Mouse (Mus musculus): Measurements from ENCODE around the gene Cdv3. TPM values are rescaled to one million over a fixed set of nuclear protein-coding genes. Genes with fewer than 3 reads are reported as not detected.
"Not testable (repeated sequence)": the region's sequence is repeated elsewhere in the genome, so short reads cannot be mapped to it uniquely, and the experiment has no call there.

Cdv3 gene
- polyA plus RNA-seq, 1 experiment from 2014 or later = 82.9 TPM

DNA sequence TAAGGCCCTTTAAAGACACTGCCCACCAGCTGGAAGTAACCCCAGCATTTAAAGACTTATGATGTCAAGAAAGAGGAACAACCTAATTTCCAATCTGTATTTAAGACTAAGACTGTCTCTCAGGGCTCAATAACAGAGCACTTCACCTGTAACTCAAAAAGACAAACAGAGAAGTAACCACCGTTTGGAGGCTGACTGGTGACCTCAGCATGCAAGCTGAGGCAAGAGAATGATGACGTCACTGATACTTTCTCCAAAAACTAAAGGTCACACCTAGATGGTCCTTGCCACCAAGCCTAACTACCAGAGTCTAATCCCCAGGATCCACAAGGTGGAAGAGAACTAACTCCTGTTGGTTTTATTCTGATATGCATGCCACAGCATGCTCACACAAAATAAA, 5.0 kb downstream of the Cdv3 start:
- no peak for ATAC-seq (ENCODE audit: low FRiP score, low TSS enrichment)
- Histone ChIP-seq H3K9ac (ENCODE audit: low read depth, low read length) (no peak overlapping the region), H3K36me3 (ENCODE audit: control insufficient read depth, insufficient read depth, low read length) (peaks cover 71% of the 10 kb centered on the region), H3K4me3 (ENCODE audit: low read length) (no peak overlapping the region), H3K4me2 (replicated peaks; ENCODE audit: low read depth, low read length) (no peak overlapping the region), H3K27me3 (ENCODE audit: control insufficient read depth, insufficient read depth, low read length) (no peaks in the 10 kb centered on the region), H3K27ac (ENCODE audit: low read depth, low read length) (no peak overlapping the region), H3K4me1 (ENCODE audit: control insufficient read depth, insufficient read depth, low read length) (0 out of 2 replicates have a peak, but pooled peaks cover 7% of the 10 kb centered on the region), H3K9me3 (ENCODE audit: control insufficient read depth, low read length) (no peaks in the 10 kb centered on the region)
- WGBS = 78% methylated on average over 2 of the region's 2 CpGs

DNA sequence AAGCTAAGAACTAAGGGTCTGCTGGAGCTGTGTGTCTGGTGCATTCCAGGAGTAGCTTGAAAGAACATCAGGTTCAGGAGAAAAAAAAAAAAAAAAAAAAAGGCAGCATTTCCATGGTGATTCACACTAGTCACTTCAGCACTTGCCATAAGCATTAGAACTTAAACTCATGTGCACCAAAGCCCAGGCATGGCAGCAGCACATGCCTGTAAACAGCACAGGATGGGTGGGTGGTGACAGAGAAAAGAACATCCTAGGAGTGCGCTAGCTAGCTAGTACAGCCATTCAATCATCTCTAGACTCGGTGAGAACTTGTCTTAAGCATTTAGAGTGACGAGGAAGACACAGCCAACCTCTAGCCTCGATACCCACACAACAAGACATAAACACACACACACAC, 7.1 kb downstream of the Cdv3 start:
- 89% methylated on average over 4 of the region's 4 CpGs for WGBS
- Histone ChIP-seq H3K9ac (ENCODE audit: low read depth, low read length) (no peak overlapping the region), H3K4me3 (ENCODE audit: low read length) (no peak overlapping the region), H3K4me1 (ENCODE audit: control insufficient read depth, insufficient read depth, low read length) (0 out of 2 replicates have a peak, but pooled peaks cover 7% of the 10 kb centered on the region), H3K9me3 (ENCODE audit: control insufficient read depth, low read length) (no peaks in the 10 kb centered on the region), H3K36me3 (ENCODE audit: control insufficient read depth, insufficient read depth, low read length) (peaks cover 70% of the 10 kb centered on the region), H3K27ac (ENCODE audit: low read depth, low read length) (no peak overlapping the region), H3K4me2 (replicated peaks; ENCODE audit: low read depth, low read length) (no peak overlapping the region), H3K27me3 (ENCODE audit: control insufficient read depth, insufficient read depth, low read length) (no peaks in the 10 kb centered on the region)
- ATAC-seq (ENCODE audit: low FRiP score, low TSS enrichment) = no peak

DNA sequence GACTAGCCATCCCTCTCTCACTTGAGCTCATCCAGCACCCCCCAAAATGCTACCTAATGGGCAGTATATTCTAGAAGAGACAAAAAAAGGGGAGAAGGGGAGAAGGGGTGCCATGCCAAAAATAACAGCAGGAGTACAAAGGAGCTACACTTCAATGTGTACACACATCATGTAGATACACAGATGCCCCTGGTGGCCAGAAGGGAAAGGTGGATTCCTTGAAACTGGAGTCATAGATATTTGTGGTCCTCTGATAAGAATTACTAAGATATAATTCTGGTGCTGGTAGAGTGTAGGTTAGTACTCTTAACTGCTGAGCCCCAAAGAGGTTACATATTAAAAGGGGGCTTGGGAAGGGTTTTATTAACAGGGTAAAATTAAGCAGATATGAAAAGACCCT, 7.7 kb downstream of the Cdv3 start:
- H3K36me3 ChIP-seq (ENCODE audit: control insufficient read depth, insufficient read depth, low read length) = peaks cover 64% of the 10 kb centered on the region
- no peak overlapping the region for H3K4me3 ChIP-seq (ENCODE audit: low read length)
- H3K9me3 ChIP-seq (ENCODE audit: control insufficient read depth, low read length) = no peaks in the 10 kb centered on the region
- no peaks in the 10 kb centered on the region for H3K27me3 ChIP-seq (ENCODE audit: control insufficient read depth, insufficient read depth, low read length)
- 0 out of 2 replicates have a peak, but pooled peaks cover under 1% of the 10 kb centered on the region for H3K4me1 ChIP-seq (ENCODE audit: control insufficient read depth, insufficient read depth, low read length)
- no peak for ATAC-seq (ENCODE audit: low FRiP score, low TSS enrichment)
- H3K27ac ChIP-seq (ENCODE audit: low read depth, low read length) = no peak overlapping the region
- H3K4me2 ChIP-seq (replicated peaks; ENCODE audit: low read depth, low read length) = no peak overlapping the region
- H3K9ac ChIP-seq (ENCODE audit: low read depth, low read length) = no peak overlapping the region

DNA sequence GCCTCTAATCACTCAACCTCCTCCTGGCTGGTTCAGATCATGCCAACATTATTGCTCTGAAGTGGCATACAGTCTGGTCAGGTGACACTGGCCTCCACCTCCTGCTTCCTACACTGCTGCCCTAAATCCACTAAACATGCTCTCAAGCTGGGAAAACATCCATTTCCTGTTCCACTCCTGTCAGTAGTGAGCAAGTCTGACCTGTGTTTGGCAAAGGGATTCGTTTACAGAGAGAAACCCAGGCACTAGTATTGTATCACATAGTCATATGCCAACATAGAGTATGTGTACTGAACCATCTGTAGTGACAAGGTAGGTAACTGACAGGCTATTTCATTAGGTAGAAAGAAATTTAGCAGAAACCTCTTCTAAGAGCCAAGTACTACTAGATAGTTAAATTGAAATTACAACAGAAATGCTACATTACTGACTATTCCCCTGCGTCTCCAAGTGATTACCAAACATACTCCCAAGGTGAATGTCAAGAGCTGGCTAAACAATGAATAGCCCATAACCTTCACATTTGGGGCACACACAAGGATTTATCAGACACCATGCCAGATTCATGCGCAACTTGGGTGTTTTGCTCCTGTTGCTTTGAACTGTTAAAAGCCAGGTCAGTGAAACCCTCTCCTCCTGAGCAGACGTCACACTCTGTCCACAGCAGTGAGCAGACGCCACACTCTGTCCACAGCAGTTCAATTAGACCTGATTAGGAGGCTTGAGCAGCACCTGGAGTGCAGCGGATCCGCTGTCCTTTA, 12.0 kb downstream of the Cdv3 start:
- not testable (repeated sequence) for H3K9ac ChIP-seq (ENCODE audit: low read depth, low read length); H3K4me3 ChIP-seq (ENCODE audit: low read length); ATAC-seq (ENCODE audit: low FRiP score, low TSS enrichment); H3K4me1 ChIP-seq (ENCODE audit: control insufficient read depth, insufficient read depth, low read length); H3K27ac ChIP-seq (ENCODE audit: low read depth, low read length); H3K9me3 ChIP-seq (ENCODE audit: control insufficient read depth, low read length); H3K27me3 ChIP-seq (ENCODE audit: control insufficient read depth, insufficient read depth, low read length); H3K4me2 ChIP-seq (replicated peaks; ENCODE audit: low read depth, low read length)
- H3K36me3 ChIP-seq (ENCODE audit: control insufficient read depth, insufficient read depth, low read length) = peaks cover 64% of the 10 kb centered on the region
- 73% methylated on average over 5 of the region's 7 CpGs for WGBS

DNA sequence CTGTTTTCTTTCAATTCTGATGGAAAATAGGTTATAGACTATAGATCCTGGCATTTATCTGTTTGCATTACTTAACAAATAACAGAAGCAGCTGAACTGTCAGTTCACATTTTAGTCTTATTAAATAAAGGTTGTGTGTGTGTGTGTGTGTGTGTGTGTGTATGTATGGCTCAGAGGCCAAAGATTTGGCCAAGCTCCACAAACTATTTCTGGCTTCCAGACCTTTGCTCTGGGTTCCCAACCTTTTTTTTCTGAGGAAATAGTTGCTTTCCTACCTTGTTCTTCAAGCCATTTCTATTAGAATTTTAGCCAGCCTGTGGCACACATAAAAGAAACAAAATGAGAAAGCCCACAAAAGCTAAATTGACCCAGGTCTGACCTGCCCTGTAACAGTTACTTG, 16.8 kb downstream of the Cdv3 start:
- no peaks in the 10 kb centered on the region for H3K9me3 ChIP-seq (ENCODE audit: control insufficient read depth, low read length)
- no peak overlapping the region for H3K27ac ChIP-seq (ENCODE audit: low read depth, low read length)
- ATAC-seq (ENCODE audit: low FRiP score, low TSS enrichment) = no peak
- no peak overlapping the region for H3K4me3 ChIP-seq (ENCODE audit: low read length)
- H3K4me1 ChIP-seq (ENCODE audit: control insufficient read depth, insufficient read depth, low read length) = no peaks in the 10 kb centered on the region
- peaks cover 78% of the 10 kb centered on the region for H3K36me3 ChIP-seq (ENCODE audit: control insufficient read depth, insufficient read depth, low read length)
- no peak overlapping the region for H3K9ac ChIP-seq (ENCODE audit: low read depth, low read length)
- H3K27me3 ChIP-seq (ENCODE audit: control insufficient read depth, insufficient read depth, low read length) = no peaks in the 10 kb centered on the region
- no peak overlapping the region for H3K4me2 ChIP-seq (replicated peaks; ENCODE audit: low read depth, low read length)

DNA sequence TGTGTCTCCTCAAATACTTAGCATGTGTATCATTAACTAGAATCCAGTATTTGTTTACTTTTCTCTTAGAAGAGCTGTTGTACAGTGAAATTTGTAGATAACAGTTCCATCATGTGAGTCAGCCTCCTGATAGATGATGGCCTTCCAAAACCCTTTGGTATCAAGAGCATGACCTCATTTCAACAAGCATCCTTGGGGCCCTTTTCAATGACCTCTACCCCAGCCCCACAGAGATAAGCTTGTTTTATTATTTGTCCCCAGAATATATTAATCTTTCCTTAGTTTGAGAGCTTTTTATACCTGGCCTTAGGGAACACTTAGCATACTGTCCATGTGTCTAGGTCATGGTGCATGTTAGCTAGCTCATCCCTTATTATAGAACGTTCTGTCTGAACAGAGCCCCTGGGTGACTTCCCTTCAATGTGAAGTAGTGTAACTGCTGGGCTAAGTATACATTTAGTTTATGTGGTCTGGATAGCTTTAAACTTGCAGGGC, 17.6 kb downstream of the Cdv3 start:
- Histone ChIP-seq H3K27me3 (ENCODE audit: control insufficient read depth, insufficient read depth, low read length) (no peaks in the 10 kb centered on the region), H3K9ac (ENCODE audit: low read depth, low read length) (no peak overlapping the region), H3K4me3 (ENCODE audit: low read length) (no peak overlapping the region), H3K4me2 (replicated peaks; ENCODE audit: low read depth, low read length) (no peak overlapping the region), H3K4me1 (ENCODE audit: control insufficient read depth, insufficient read depth, low read length) (no peaks in the 10 kb centered on the region), H3K36me3 (ENCODE audit: control insufficient read depth, insufficient read depth, low read length) (peaks cover 85% of the 10 kb centered on the region), H3K27ac (ENCODE audit: low read depth, low read length) (no peak overlapping the region), H3K9me3 (ENCODE audit: control insufficient read depth, low read length) (no peaks in the 10 kb centered on the region)
- WGBS = 82% methylated on average over 1 of the region's 1 CpGs
- no peak for ATAC-seq (ENCODE audit: low FRiP score, low TSS enrichment)

DNA sequence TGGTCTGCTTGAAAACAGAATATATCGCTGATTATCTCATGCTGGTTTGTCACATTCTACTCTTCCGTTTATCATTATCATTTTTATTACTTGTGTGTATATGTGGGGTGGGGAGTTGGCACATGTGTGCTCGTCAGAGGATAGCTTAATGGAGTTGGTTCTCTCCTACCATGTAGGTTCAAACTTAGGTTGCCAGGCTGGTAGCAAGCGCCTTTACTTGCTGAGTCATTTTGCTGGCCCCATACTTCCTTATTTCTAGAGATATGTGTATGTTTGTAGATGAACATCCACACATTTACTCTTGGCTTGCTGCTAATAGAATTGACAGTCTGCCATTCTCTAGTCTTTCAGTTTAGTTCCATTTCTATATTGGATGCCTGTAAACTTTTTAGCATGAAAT, 18.6 kb downstream of the Cdv3 start:
- 86% methylated on average over 4 of the region's 4 CpGs for WGBS
- Histone ChIP-seq H3K36me3 (ENCODE audit: control insufficient read depth, insufficient read depth, low read length) (peaks cover 87% of the 10 kb centered on the region), H3K27me3 (ENCODE audit: control insufficient read depth, insufficient read depth, low read length) (no peaks in the 10 kb centered on the region), H3K27ac (ENCODE audit: low read depth, low read length) (no peak overlapping the region), H3K9ac (ENCODE audit: low read depth, low read length) (no peak overlapping the region), H3K9me3 (ENCODE audit: control insufficient read depth, low read length) (no peaks in the 10 kb centered on the region), H3K4me1 (ENCODE audit: control insufficient read depth, insufficient read depth, low read length) (no peaks in the 10 kb centered on the region), H3K4me3 (ENCODE audit: low read length) (no peak overlapping the region), H3K4me2 (replicated peaks; ENCODE audit: low read depth, low read length) (no peak overlapping the region)
- no peak for ATAC-seq (ENCODE audit: low FRiP score, low TSS enrichment)

DNA sequence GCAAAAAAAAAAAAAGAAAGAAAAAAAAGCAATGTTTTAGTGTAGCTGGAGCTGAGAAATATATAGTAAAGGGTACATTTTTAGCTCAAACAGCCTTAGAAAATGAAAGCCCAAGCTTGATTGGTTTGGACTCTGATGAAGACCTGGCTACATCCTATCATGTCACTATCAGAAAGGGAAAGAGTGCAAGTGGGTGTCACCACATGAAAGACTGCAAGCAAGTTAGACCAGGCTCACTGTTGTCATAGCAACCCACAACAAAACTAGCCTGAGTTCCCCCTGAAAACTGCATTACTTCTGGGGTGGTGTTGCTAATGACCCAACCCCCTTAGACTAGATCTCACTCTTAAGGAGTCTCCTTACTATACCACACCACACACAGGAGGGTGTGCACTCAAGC, 28.7 kb downstream of the Cdv3 start:
- ATAC-seq (ENCODE audit: low FRiP score, low TSS enrichment) = no peak
- H3K9ac ChIP-seq (ENCODE audit: low read depth, low read length) = no peak overlapping the region
- H3K36me3 ChIP-seq (ENCODE audit: control insufficient read depth, insufficient read depth, low read length) = peaks cover 91% of the 10 kb centered on the region
- H3K27me3 ChIP-seq (ENCODE audit: control insufficient read depth, insufficient read depth, low read length) = no peaks in the 10 kb centered on the region
- no peak overlapping the region for H3K27ac ChIP-seq (ENCODE audit: low read depth, low read length)
- no peak overlapping the region for H3K4me3 ChIP-seq (ENCODE audit: low read length)
- H3K4me1 ChIP-seq (ENCODE audit: control insufficient read depth, insufficient read depth, low read length) = no peaks in the 10 kb centered on the region
- H3K9me3 ChIP-seq (ENCODE audit: control insufficient read depth, low read length) = no peaks in the 10 kb centered on the region
- H3K4me2 ChIP-seq (replicated peaks; ENCODE audit: low read depth, low read length) = no peak overlapping the region

DNA sequence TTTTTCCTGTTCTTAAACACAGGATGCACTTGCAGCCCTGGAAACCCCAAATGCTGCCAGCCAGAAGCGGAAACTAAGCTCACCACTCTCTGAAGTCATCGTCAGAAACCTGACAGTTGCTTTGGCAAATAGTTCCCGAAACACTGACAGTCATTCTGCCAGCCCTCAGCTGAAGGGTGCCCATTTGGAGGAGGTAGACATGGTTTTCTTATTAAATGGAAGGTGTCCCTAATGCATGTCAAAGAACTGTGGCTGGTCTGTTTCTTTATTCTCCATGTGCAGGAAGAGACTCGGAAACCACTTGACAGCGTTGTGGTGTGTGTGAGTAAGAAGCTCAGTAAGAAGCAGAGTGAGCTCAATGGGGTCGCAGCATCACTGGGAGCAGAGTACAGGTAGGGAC, 33.0 kb downstream of the Cdv3 start:
- peaks cover 94% of the 10 kb centered on the region for H3K36me3 ChIP-seq (ENCODE audit: control insufficient read depth, insufficient read depth, low read length)
- no peak for ATAC-seq (ENCODE audit: low FRiP score, low TSS enrichment)
- no peak overlapping the region for H3K4me2 ChIP-seq (replicated peaks; ENCODE audit: low read depth, low read length)
- no peaks in the 10 kb centered on the region for H3K4me1 ChIP-seq (ENCODE audit: control insufficient read depth, insufficient read depth, low read length)
- H3K27me3 ChIP-seq (ENCODE audit: control insufficient read depth, insufficient read depth, low read length) = no peaks in the 10 kb centered on the region
- H3K27ac ChIP-seq (ENCODE audit: low read depth, low read length) = no peak overlapping the region
- 94% methylated on average over 6 of the region's 6 CpGs for WGBS
- H3K4me3 ChIP-seq (ENCODE audit: low read length) = no peak overlapping the region
- H3K9ac ChIP-seq (ENCODE audit: low read depth, low read length) = no peak overlapping the region
- no peaks in the 10 kb centered on the region for H3K9me3 ChIP-seq (ENCODE audit: control insufficient read depth, low read length)

Data from kidney, embryonic 14.5 days (tissue).